Mouse (Mus musculus) CH12.LX (cell line): ENCODE results near the gene Trim7. TPM values are rescaled to one million over a fixed set of nuclear protein-coding genes. Genes with fewer than 3 reads are reported as not detected.

Source experiments
- DNase-seq: peaks from one replicate; pipeline ENCODE4 v3.0.0-alpha.2; 2013; ENCODE audit errors: extremely low read depth
- H3K27ac ChIP-seq: 2 replicates; pipeline ENCODE4 v1.5.1; 2012; ENCODE audit warnings: low read depth, mild to moderate bottlenecking, control low read depth, moderate library complexity; ENCODE audit not compliant: insufficient read depth
- H3K27me3 ChIP-seq: replicated peaks from 2 replicates; pipeline ENCODE3; 2012; ENCODE audit warnings: inconsistent platforms
- H3K36me3 ChIP-seq, 2 experiments: replicated peaks in 1 of 2; 2 replicates each; pipeline versions ENCODE3 to v1.6.1; 2012; ENCODE audit warnings: inconsistent platforms in 1 of 2, low read length in 1 of 2, mild to moderate bottlenecking in 1 of 2, mixed read lengths in 1 of 2, moderate library complexity in 1 of 2; ENCODE audit not compliant: control insufficient read depth in 1 of 2, insufficient read depth in 1 of 2
- H3K4me1 ChIP-seq, 2 experiments: 2 replicates each; pipeline ENCODE4 v1.6.1; 2012; ENCODE audit warnings: inconsistent platforms in 1 of 2, moderate library complexity in 1 of 2; ENCODE audit not compliant: insufficient read depth in 2 of 2, control insufficient read depth in 1 of 2
- H3K4me2 ChIP-seq: 2 replicates; pipeline ENCODE4 v1.6.1; 2012; ENCODE audit warnings: low read depth, mild to moderate bottlenecking, control low read depth; ENCODE audit not compliant: poor library complexity, insufficient read depth, severe bottlenecking
- H3K4me3 ChIP-seq, 3 experiments: fragments of 150-350 bp in 1 of 3; sonication (generic) in 1 of 3; replicated peaks in 1 of 3; 2 replicates each; pipeline versions ENCODE3 to v1.5.1; 2011 to 2012; ENCODE audit warnings: low read depth in 2 of 3, low read length in 2 of 3, mild to moderate bottlenecking in 2 of 3, moderate library complexity in 2 of 3, control low read depth in 1 of 3, improper control_type of control experiment in 1 of 3, inconsistent platforms in 1 of 3, mixed read lengths in 1 of 3; ENCODE audit not compliant: poor library complexity in 1 of 3
- H3K79me2 ChIP-seq: replicated peaks from 2 replicates; pipeline ENCODE4 v1.6.1; 2012; ENCODE audit warnings: mild to moderate bottlenecking, moderate library complexity; ENCODE audit not compliant: control insufficient read depth, poor library complexity, insufficient read depth, severe bottlenecking; ENCODE audit errors: extremely low read depth
- H3K9ac ChIP-seq: 2 replicates; pipeline ENCODE4 v1.6.1; 2012; ENCODE audit warnings: low read depth, mild to moderate bottlenecking, control low read depth, moderate library complexity; ENCODE audit not compliant: insufficient read depth
- H3K9me3 ChIP-seq: replicated peaks from 2 replicates; pipeline ENCODE3; 2012; ENCODE audit warnings: low read length, inconsistent platforms, mixed read lengths
- BHLHE40 ChIP-seq: IDR thresholded peaks from 2 replicates; pipeline ENCODE4 v1.6.1; 2011; ENCODE audit warnings: mild to moderate bottlenecking, low read depth, low read length, improper control_type of control experiment
- JUND ChIP-seq: conservative IDR thresholded peaks from 2 replicates; pipeline ENCODE4 v1.6.1; 2011; ENCODE audit warnings: low read depth, low read length, improper control_type of control experiment
- KAT2A ChIP-seq: IDR thresholded peaks from 2 replicates; pipeline ENCODE4 v1.6.1; 2012; ENCODE audit warnings: low read length, improper control_type of control experiment, inconsistent platforms; ENCODE audit not compliant: insufficient replicate concordance
- MAX ChIP-seq: IDR thresholded peaks from 2 replicates; pipeline ENCODE4 v1.6.1; 2011; ENCODE audit warnings: low read length, improper control_type of control experiment
- MEF2A ChIP-seq: IDR thresholded peaks from 2 replicates; pipeline ENCODE4 v1.6.1; 2014; ENCODE audit warnings: low read depth, mild to moderate bottlenecking, inconsistent platforms, low read length, improper control_type of control experiment, borderline replicate concordance
- MXI1 ChIP-seq: IDR thresholded peaks from 2 replicates; pipeline ENCODE4 v1.6.1; 2011; ENCODE audit warnings: mild to moderate bottlenecking, low read depth, low read length, improper control_type of control experiment
- MYC ChIP-seq: IDR thresholded peaks from 2 replicates; pipeline ENCODE4 v1.6.1; 2011; ENCODE audit warnings: low read depth, mild to moderate bottlenecking, improper control_type of control experiment, low read length
- SIN3A ChIP-seq: IDR thresholded peaks from 2 replicates; pipeline ENCODE4 v1.6.1; 2012; ENCODE audit warnings: low read length, improper control_type of control experiment, inconsistent platforms
- TCF12 ChIP-seq: IDR thresholded peaks from 2 replicates; pipeline ENCODE4 v1.6.1; 2014; ENCODE audit warnings: low read depth, mild to moderate bottlenecking, inconsistent platforms, low read length, improper control_type of control experiment
- USF1 ChIP-seq: IDR thresholded peaks from 2 replicates; pipeline ENCODE4 v1.6.1; 2014; ENCODE audit warnings: low read depth, mild to moderate bottlenecking, inconsistent platforms, low read length, improper control_type of control experiment
- USF2 ChIP-seq: conservative IDR thresholded peaks from 2 replicates; pipeline ENCODE4 v1.6.1; 2011; ENCODE audit warnings: low read depth, low read length, improper control_type of control experiment
- dilution Hi-C: fragments of 300-500 bp; cut with MboI; formaldehyde crosslinking; loops from 2 replicates; pipeline ENCODE4 v1.14.3; 2020; ENCODE audit warnings: low sequenced_read_pairs; ENCODE audit not compliant: extremely low pct_unique_long_range_greater_than_20kb, extremely low pct_ligation_motif_present
- in situ Hi-C: fragments of 300-500 bp; cut with MboI; formaldehyde crosslinking; loops from 3 replicates; pipeline ENCODE4 v1.14.3; 2019; ENCODE audit warnings: low sequenced_read_pairs, low pct_ligation_motif_present, low pct_unique_long_range_greater_than_20kb, mixed read lengths
- polyA plus RNA-seq: library from polyadenylated mRNA; unstranded; fragments of >175 nt; gene quantifications from 2 replicates; pipeline ENCODE4 v1.2.1, GENCODE M21; 2012; ENCODE audit warnings: low read depth; ENCODE audit not compliant: insufficient read length
- total RNA-seq, 2 experiments: library from RNA; depleted of rRNA; stranded (reverse); fragments of 300-350 nt in 1 of 2; fragments of >200 nt in 1 of 2; gene quantifications; 2 replicates each; pipeline ENCODE4 v1.2.3; 2012 to 2014

Gene Trim7
- total and polyA plus RNA-seq, 3 experiments, result 9.2 to 34.6 (median 15.1) TPM

DNA sequence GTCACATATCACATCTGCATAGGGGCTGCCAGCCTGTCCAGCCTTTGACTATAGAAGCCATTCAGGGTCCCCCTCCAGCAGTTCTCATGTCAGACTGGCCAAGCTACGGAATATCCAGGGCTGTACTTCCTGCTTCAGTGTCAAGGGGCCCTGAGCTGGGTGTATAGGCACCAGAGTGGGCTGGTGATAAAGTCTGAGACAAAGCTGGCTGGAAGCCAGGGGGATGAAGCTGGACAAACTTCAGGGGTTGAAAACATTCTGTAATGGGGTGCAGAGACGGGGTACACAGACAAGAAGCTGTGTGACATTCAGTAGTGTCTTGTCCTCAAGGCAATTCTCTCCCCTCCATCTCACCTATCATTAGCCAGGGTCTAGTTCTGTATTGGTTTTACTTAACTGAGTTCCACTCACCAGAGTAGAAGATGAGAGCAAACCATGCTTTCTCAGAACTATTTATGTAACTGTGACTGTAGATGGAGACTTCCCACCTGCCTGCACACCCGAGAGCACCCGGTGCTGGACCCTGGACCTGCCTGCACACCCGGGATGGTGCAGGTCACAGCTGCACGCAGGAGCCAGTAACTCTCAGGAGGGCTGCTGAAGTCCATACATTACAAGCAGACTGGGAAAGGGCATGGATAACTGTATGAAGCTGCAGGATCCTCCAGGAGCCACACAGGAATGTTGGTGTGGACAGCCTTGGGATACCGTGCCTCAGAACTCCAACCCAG lies 43.6 kb downstream of the Trim7 start:
- no peak for DNase-seq
- dilution Hi-C loops, result no loop called here
- in situ Hi-C loops, result loop anchor here (5.0 to 25.0 kb wide), 4 partner anchors 233 to 543 kb away; partner anchors contain the start of genes Mgat1 and Olfr1389
- H3K4me1 ChIP-seq, result peaks cover 0 to 47% of the 10 kb centered on the region in 2 experiments; a peak in 2 of 4 replicates
- H3K27ac ChIP-seq, result no peak overlapping the region
- H3K4me2 ChIP-seq, result peak overlapping the region; percentile 93
- H3K9ac ChIP-seq, result peak overlapping the region; percentile 85
- TF ChIP-seq BHLHE40 (peak; percentile 8; the same call in 1 of the 2 replicates), MYC (no peak), MXI1 (peak; percentile 20; the same call in 1 of the 2 replicates), MEF2A (peak; percentile 21; the same call in 1 of the 2 replicates)
- peak overlapping the region; percentile 61 to 69 (median 69) for H3K4me3 ChIP-seq
- no peaks in the 10 kb centered on the region for H3K9me3 ChIP-seq
- H3K27me3 ChIP-seq, result no peaks in the 10 kb centered on the region
- peaks cover 25% of the 10 kb centered on the region for H3K79me2 ChIP-seq
- peaks cover 22 to 34% of the 10 kb centered on the region in 2 experiments for H3K36me3 ChIP-seq

DNA sequence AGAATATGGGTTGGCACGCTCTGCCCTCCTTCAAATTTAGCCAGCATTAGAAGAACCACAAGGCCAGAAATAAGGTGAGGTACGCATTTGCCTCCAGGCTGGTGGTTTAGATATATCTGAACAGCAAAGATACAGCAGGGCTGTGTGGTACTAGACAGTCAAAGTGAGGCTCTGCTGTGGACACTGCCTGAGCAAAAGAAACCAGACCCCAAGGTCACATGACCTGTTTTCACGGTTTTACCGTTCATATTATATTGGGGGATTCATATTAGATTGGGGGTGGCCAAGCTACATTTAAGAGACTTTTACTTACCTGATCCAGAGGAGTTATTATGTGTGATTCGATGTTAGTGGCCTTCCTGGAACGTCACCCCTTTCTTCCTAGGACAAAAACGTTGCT lies 44.8 kb downstream of the Trim7 start:
- DNase-seq, result peak; percentile 55
- Histone ChIP-seq H3K4me1 (peaks cover 2 to 52% of the 10 kb centered on the region in 2 experiments; a peak in 2 of 4 replicates), H3K4me3 (peak overlapping the region; percentile 61 to 69 (median 69)), H3K36me3 (peaks cover 14 to 24% of the 10 kb centered on the region in 2 experiments), H3K9ac (peak overlapping the region; percentile 85), H3K79me2 (peaks cover 25% of the 10 kb centered on the region), H3K4me2 (peak overlapping the region; percentile 93), H3K9me3 (no peaks in the 10 kb centered on the region), H3K27me3 (no peaks in the 10 kb centered on the region), H3K27ac (peak overlapping the region; percentile 80)
- TF ChIP-seq USF1 (peak; percentile 81), USF2 (peak; percentile 86), TCF12 (no peak), KAT2A (no peak), MAX (0 out of 2 replicates have a peak, but pooled peaks have one; percentile 14), SIN3A (peak; percentile 24; the same call in 1 of the 2 replicates), BHLHE40 (peak; percentile 56; the same call in 1 of the 2 replicates), JUND (no peak)
- dilution Hi-C loops, result no loop called here
- in situ Hi-C loops, result loop anchor here (5.0 to 25.0 kb wide), 4 partner anchors 232 to 542 kb away; partner anchors contain the start of genes Mgat1 and Olfr1389
